Mouse (Mus musculus) small intestine, adult 2 months (tissue): ENCODE results near the gene Gm20388.

Experiments
- CTCF ChIP-seq: fragments of 200-500 bp; IDR thresholded peaks from 2 replicates; pipeline ENCODE4 v1.5.1; 2012; ENCODE audit warnings: low read depth, mild to moderate bottlenecking, control low read depth, inconsistent platforms, low read length, moderate library complexity, mixed read lengths; ENCODE audit not compliant: insufficient replicate concordance, insufficient read length; ENCODE audit errors: extremely low read depth
- POLR2A ChIP-seq: fragments of 200-500 bp; IDR thresholded peaks from 2 replicates; pipeline ENCODE4 v1.6.1; 2012; ENCODE audit warnings: low read depth, mild to moderate bottlenecking, control low read depth, inconsistent platforms, low read length, moderate library complexity

- TF ChIP-seq CTCF (no peak), POLR2A (no peak)
Measured at GRCm38 (mm10) chr8:123422781-123423159, 3512.1 kb downstream of the Gm20388 start.
